Mouse (Mus musculus) layer of hippocampus, adult 9-11 months (tissue): ENCODE measurements at regions not wholly inside any gene's neighbourhood (a gene's known extent, or its start where the extent isn't known, plus 50 kb on each side); places are given as distances from the start of the nearest gene placed in this dataset.

Experiments
- DNase-seq: peaks from one replicate; pipeline ENCODE4 v3.0.0; 2022

DNA sequence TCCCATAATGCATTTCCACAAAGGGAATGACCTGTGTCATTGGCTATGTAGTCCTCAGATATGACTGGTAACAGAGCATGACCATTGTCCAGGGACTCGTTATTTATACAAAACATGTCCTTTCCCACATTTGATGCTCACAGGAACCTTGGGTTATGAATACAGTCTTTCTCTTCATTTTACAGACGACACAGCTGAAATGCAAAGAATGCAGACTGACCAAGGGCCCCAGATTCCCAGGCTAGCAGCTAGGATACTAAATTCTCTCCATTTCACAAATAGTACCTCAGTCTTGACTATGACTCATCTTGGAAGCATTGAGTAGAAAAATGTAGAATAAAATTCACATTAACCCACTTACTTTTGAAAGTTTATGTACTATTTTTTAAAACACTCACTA is 182.7 kb upstream of the Sox4 start:
- DNase-seq = no peak

DNA sequence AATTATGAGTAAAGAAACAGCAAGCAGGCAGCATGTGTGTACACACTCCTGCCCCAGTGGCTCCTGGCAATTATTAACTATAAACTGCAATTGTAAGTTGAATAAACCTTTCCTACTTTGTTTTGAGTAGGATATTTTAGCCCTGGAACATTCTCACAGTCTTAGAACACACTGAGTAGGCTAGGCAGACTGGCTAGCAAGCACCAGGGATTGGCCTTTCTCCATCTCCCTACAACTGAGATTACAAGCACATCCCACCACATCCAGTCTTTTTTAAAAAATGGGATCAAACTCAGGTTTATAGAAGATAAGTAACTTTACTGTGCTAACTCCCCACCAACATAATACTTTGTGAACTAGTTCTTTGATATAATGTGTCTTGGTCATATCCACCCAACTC is 174.0 kb upstream of the Sox4 start:
- DNase-seq = no peak

DNA sequence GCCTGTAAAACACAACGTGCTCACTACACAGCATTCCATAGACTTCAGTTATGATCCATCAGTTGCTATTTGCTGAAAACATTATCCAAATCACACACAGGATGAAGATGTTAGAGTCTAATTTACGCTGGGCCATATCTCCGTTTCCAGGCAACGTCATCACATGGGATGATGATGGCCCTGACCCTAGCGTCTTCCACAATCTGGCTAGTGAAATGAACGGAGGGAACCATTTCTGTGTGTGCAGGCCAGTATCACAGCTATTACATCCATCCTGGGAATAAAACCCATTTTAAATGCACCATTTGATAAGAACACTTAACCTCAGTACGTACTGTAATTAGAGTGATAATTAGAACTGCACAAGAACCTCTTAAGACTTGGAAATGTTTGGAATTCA is 170.0 kb upstream of the Sox4 start:
- no peak for DNase-seq

DNA sequence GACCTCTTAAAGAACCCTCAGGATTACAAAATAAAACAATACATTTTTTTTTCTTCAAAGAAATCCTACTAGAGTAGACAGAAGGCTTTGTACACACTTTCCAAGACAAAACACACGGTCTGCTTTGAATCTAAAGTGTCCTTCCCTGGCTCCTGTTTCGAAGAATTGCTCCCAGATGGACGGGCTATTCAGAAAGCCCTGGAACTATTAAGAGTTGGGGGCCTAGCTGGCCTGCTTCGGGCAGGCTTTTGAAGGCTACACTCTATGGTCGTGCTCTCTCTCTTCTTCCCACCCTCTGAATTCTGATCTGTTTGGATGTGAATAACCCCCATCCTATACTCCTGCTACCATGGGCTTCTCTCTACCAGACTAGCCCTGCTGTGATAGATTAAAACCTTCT is 167.6 kb upstream of the Sox4 start:
- no peak for DNase-seq

DNA sequence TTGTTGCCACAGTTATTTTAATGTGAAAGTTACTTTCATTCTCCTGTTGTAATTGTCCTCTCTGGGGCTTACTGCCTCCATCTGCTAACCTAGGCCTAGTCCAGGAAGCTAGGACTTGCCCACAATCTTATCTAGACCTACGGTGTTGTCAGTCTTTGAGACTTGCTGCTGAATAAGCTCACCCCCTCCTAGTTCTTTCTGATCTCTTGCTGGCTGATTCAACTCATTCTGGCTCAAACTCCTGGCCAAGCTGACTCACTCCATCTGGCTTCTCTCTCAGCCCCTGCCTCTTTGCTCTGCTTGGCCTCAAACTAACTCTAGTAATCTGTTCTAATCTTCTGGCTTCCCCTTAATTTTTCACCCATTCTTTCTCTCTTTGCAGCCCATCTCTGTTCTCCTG is 165.8 kb upstream of the Sox4 start:
- DNase-seq = peak; percentile 20

DNA sequence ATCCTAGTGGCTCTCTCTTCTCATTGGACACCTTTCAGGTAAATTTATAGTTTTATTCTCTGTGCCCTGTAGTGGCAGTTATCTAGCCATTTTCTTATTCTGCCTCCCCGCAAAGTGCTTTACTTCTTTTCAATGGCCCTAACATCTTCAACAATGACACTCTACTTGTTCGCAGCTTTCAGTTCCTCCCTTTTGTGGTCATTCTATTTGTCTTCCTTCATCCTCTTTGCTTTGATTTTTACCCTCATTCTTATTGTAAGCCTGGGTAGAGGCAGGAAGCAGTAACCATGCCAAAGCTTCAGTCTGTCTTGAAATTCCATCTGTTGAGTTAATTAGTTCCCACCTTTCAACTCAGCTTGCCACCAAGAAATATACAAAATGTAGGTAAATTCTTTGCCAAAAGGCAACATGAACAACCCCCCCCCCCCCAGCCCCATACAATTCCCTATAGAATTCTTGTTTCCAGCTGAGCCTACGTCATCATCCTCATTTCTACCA is 161.5 kb upstream of the Sox4 start:
- no peak for DNase-seq

DNA sequence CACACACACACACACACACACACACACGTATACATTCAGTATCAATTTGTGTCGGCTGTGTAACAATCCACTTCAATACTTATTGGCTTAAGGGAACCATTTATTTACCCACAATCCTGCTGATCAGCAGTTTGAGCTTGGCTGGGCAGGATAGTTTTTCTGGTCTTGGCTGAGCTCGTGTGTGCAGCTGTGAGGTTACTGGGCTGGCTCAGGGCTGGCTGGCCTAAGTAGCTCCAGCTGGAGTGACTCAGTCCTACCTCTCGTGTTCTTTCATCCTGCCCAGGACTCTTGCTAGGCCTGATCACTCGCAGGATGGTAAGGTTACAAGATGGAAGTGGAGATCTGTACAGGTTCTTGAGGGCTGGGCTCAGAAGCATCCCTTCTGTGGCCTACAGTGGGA is 156.6 kb upstream of the Sox4 start:
- no peak for DNase-seq

DNA sequence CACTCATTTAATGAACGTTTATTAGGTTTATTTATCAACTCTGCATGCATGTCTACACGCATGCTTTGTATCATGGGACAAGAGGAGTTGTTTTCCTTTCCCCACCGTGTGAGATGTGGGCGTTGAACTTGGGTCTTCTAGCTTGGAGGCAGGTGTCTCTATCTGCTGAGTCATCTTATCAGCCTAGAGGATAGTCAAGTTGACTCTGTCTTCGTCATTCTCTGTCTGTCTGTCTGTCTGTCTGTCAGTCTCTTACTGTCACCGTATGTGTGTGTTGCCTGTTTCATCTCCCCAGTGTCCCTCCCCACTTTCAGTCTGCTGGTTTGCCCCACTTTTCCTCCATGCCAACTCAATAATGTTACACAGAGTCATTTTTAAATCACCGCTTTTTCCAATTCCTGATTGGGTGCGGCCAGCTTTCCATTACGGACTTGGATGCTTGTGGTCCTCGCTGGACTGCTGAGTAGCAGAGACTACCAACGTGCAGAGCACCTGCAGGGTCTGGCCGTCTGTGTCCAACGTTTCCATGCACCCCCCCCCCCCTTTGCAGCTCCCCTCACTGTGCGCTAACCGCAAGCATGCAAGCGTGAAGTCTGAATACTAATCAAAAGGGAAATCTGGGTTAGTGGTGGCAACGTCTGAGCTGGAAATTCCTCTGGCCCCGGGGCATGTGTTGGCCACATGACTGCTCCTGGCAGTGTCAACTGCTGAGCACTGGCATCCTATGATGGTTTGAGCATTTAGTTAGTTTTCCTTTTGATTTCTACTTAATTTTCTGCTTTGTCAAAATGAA is 155.7 kb upstream of the Sox4 start:
- no peak for DNase-seq

DNA sequence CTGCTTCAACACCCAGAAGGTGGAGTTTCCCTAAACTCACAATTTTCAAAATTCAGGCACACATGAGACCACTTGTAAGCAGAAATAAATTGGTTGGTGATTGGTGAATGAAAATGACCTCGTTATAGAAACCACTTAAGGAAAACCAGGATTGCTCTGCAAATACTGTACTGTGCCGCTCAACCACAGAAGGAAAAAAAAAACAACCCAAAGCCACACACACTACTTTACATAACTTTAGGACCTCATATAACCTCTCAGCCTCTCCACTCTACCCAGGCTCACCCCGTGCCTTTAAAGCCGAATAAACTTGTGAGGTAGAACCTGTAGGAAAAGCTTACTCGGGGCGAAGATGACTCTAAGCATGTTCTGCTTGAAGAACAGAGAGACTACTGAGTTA is 154.7 kb upstream of the Sox4 start:
- DNase-seq = no peak

DNA sequence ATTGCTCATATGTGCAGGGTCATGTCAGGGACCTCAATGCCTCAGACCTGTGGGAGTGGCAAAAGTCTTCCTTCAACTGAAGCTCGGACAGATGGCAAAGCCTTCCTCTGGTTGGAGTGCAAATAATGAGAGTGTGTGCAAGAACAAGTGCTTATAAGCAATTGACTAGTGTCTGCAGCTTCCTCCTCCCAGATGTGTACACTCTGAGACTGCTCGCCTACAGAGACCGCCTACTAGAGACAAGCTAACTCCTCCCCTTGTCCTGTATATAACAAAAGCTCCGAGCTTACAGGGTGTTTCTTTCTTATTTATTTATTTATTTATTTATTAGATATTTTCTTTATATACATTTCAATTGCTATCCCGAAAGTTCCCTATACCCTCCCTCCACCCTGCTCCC is 138.7 kb upstream of the Sox4 start:
- no peak for DNase-seq

DNA sequence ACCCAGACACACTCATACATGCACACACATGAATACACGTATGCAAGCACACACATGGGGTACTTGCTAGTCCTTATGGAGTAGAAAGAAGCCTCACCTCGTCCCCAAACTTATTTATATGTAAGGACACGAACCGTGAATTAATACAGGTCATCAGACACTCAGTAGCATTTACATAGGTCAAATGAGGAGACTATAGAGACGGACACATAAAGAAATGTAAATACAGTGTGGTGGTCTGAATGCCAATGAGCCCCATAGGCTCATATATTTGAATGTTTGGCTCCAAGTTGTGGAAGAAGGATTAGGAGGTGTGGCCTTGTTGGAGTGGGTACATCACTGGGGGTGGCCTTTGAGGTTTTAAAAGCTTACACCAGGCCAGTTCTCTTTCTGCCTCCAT is 133.3 kb upstream of the Sox4 start:
- no peak for DNase-seq

DNA sequence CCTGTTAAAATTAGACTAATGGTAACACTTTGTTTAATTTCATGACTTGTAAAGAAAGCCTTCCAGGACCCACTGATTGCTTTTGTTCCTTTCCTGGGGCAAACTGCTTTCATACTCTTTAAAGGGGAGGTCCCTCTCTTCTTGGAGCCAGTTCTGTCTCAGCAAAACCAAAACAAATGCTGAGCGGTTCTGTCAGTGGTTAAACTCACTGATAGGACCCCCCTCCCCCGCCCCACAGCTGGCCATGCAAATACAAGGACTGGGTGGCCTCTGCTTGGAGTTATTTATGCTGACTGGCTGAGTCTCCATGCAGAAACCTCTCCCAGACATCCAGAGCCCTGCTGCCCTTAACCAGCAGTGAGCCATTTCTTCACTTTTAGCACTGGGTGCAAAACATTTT is 127.6 kb upstream of the Sox4 start:
- no peak for DNase-seq

DNA sequence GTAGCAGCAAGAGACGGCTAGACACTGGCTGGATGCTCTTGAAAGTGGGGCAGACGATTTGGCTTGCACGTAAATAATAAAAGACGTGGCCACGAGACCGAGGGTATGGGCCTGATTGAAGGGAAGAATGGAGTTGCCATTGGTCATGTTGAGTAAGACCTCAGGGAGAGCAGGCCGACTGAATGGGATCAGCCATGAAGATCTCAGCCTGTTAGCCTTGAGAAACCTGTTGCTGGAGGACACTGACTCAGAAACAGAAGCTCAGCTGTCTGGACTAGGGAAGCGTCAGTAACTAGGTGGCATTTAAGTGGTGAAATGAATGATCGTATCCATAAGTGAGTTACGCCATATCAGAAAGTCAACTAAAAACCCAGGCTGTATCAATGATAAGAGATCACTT is 126.3 kb upstream of the Sox4 start:
- no peak for DNase-seq

DNA sequence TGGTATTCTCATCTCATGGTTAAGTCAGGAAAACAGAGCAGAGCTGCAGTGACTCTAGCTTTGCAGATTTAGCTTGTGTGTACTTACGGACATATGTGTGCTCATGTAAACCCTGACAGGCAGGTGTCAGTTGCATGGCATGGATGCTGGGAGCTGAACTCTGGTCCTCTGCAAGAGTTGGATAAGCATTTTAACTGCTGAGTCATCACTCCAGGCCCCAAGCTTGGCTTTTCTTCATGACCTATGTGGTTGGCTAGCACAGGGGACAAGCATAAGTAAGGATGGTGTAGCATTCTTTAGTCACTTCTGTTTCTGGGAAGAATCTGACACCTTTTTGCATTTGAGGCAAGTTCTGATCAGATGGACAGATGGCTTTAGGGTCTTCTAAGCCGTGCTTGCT is 120.1 kb upstream of the Sox4 start:
- DNase-seq = no peak

DNA sequence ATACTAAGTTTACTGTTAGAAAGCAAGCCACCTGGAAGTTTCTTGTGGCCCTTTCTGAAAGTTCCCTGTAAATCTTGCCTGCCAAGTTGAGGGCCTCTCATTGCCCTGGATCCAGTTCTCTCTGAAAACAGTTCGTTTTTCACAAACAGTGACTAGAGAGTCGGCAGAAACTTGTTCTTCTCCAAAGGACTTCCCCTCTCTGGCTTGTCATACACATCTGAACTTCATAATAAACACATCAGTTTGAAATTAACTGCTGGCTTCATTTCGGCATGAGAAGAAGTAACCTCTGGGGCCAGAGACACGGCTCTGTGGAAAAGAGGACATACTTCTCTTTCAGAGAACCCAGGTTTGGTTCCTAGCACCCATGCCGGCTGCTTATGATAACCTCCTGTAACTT is 110.4 kb upstream of the Sox4 start:
- no peak for DNase-seq

DNA sequence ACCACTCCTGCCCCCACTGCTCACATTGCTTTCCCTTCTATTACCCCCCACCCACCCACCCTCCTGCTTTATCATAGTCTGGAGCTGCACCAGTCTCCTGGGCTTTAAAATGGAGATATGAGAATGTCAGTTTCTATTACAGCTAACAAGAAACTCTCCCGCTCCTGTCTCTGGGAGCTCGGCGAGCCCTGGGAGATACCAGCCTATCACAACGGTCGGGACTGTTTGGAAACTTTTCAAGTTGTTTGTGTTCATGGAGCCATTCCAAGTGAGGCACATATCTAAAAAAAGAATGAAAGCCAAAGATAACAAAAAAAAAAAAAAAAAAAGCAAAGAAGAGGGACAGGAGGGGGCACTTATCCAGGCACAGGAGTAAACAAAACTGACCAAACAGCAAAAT is 105.2 kb upstream of the Sox4 start:
- DNase-seq = no peak

DNA sequence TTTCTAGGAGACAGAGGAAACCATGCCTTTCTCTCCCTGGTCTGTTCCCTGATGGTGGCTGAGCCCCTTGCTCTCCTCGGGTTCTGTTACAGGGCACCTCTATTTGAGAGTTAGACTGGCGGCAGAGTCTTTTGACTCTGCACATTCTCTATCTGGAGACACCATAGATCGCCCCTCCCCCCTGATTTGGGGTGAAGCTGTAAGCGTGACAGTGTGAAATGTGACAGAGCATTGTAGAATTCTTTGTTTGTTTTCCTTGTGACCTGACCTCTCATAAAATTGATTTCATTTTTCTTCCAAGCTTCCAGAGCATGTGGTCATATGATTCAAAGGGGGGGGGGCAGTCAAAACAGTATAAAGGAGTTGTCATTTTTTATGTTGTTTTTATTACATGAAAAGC is 96.2 kb upstream of the Sox4 start:
- no peak for DNase-seq

DNA sequence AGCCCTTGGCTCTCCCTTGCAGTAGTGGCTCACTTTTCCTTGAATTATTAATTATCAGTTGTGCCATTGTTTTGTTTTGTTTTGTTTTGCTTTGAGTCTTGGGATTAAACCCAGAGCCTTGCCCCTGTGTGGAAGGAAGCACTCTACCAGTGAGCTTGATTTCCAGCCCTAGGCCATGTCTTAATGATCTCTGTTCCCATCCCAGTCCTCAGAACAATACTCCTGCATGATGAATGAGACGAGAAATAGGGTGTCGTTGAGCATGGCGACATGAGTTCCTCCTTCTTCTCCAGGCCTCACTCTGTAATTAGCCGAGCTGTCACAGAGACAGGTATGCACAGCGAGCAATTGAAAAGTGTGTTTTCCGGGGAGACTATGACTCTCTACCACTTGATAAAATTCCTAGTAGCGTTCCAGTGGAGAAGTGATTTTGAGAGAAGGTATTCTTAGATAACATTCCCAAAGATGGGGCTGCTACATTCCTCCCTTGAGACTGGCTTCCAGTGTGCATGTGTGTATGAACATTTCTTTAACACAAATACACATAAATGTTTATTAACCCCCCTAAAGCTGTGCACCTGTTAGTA is 95.6 kb upstream of the Sox4 start:
- DNase-seq = no peak

DNA sequence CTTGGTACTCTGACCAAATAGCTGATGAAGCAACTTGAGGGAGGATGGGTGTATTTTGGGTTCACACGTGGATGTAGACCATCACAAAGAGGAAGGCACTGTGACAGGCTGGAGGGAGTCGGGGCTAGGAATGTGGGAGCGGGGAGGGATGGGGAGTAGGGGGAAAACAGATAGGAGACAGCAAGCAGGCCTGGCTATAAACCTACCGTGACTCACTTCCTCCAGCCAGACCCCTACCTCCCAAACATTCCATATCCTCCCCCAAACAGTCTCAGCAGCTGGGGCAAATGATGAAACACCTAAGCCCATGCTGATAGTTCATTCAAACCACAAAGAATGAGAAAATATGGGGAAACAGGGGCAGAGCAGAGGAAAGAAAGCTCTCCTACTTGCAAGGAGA is 91.1 kb upstream of the Sox4 start:
- no peak for DNase-seq

DNA sequence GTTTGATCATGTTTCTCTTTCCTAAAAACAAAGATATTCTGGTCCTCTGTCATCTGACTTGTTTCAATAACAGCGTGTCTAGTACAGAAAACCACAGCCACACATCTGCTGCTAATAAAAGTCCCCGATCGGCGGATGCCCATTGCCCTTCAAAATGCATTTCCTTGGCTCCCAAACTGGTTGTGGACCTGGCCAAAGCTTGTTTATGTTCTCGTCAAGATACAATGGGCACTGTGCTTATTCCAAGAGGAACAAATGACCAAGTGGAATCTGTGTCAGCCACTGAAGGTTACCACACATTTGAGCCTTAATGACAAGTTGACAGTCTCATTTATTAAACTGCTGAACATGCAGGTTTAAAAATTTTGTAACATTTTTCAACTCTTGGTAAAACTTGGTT is 86.8 kb upstream of the Sox4 start:
- no peak for DNase-seq

DNA sequence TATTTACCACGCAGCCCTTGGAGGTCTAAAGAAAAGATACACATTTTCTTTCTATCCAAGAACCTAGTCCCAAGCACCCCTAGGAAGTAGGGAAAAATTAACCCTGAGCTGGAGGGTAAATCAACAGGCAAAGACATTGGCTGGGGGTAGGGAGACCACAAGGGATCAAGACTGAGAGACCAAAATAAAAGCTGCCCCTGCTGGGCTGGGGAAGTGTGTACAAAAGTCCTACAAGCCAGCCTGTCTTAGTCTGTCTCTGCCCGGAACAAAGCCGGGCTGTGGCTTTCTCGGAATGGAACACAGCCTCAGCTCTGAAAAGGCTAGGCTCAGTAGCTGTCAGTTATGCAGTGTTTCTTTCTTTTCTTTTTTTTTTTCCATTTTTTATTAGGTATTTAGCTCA is 81.4 kb upstream of the Sox4 start:
- DNase-seq = no peak

DNA sequence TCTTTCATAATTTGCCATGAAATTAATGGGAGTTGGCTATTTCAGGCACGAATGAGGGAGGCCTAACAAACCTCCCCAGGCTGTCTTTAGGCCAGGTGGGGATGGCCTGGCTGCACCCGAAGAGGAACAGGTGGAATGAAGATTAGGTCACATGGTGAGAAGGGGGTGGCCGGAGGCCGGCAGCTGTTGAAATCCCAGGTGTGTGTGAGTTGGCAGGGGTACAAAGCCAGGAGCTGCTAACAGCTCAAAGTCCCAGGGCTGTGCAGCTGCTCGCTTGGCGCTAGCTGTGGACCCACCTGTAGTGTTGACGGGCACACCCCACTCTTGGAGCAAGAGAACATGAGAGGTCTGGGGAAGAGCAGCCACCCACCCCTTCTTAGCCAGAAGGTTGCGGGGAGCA is 80.9 kb upstream of the Sox4 start:
- no peak for DNase-seq

DNA sequence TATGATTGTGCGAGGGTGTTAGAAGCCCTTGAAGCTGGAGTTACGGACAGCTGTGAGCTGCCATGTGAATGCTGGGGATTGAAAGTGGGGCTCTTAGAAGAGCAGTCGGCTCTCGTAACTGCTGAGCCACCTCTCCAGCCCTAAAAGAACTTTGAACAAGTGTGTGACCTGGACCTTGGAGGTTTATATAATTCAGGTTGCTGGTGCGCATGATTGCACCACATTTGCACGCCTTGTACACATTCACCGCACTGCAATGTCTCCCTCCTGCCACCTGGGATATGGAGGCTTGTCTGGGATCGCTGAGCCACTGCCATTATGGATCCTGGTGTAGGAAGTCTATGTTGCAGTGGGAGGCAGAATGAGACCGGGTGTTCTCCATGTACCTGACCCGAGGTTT is 73.6 kb upstream of the Sox4 start:
- no peak for DNase-seq

DNA sequence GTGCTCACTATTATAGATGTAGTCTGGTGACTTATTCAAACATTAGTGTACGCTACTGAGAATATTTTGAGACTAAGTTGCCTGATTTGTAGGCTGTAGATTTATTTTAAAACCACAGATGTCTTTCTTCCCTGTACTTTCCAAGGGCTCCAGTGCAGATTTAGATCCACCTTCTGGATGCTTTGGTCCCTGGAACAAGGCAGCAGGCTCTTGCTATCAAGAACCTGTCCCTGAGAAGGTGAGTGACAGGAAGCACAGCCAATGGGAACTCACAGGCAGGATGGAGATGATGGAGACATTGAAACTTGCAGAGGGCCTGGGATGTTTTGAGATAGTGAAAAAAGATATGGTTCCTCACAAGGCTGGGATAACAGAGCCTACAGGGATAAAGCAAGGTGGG is 70.0 kb upstream of the Sox4 start:
- no peak for DNase-seq

DNA sequence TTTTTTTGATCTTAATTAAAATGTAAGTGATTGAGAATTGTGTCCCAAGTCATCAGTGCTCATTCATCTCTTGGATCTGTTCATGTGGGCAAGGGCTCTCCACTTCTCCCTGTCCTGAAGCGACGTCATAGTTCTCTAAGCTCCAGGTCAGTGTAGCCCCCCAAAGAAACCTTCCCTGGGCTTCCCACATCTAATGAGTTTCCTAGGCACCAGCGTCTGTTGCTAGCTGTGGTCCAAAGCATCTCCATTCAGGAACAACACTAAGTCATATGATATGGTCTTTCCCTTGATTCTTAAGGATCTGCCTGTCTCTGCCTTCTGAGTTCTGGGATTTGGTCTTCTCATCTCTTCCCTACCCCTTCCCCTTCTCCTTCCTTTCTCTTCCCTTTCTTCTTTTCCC is 66.3 kb upstream of the Sox4 start:
- DNase-seq = no peak
